Mouse (Mus musculus) sigmoid colon, adult 10 weeks (tissue): ENCODE measurements around the gene Kctd12b. TPM values are rescaled to one million over a fixed set of nuclear protein-coding genes. Genes with fewer than 3 reads are reported as not detected.

Experiments used
- polyA plus RNA-seq: library from polyadenylated mRNA; stranded (reverse); fragments of 350-450 nt; fragmentation: Illumina TruSeq; extraction: RNeasy Lipid Tissue Mini Kit (QIAGEN cat#74804); gene quantifications from one replicate; pipeline ENCODE4 v1.2.3, GENCODE M21; 2014; ENCODE audit warnings: low read depth, low replicate concordance

Kctd12b gene
- 20.2 TPM for polyA plus RNA-seq

GRCm38 (mm10) chrX:153695782-153696395 lies at the start of gene Kctd12b:
Gene Kctd12b, minus strand, starts transcription at chrX:153696391.

DNA sequence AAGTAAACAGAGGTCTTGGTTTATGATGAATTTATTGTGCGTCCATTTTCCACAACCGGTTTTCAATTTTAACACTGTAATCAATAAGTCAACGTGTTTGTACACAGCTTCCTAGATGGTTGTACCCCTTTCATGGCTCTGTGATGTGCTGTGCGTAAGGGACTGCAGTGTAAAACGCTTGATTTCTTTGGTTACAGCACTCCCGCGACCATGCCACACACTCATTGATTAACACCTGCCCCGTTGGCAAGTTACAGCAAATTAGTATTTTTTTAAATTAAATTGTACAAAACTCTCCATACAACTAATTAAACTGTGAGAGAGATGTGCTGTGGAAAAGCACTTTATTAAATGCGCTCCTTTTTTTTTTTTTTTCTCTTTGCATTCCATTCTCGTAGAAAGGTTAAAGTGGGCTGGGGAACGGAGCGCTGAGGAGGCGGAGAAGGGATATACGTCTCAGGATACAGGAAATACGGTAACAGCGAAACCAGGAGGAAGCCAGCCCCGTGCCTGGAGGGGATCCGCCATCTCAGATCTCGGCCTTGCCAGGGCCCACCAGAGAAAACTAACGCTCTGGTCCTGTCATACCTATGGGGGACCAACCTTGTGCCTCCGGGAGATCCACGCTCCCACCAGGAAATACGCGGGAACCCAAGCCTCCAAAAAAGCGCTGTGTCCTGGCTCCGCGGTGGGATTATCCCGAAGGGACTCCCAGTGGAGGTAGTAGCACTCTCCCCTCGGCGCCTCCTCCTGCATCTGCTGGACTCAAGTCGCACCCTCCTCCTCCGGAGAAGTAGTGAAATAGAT lies 27.1 kb upstream of the Kctd12b start, which contains the start of gene Nbdy:
Gene Nbdy (plus strand): TSS at position 481 of the 807 bp plus-strand sequence.

Other genes with a start within 250 kb of the Kctd12b start
- gene Ubqln2, start 198.2 kb downstream of the Kctd12b start, polyA plus RNA-seq: 38.7 TPM
- not detected for gene Cypt3, start 137.8 kb downstream of the Kctd12b start, polyA plus RNA-seq
- gene Nbdy, start 27.2 kb upstream of the Kctd12b start, polyA plus RNA-seq: 32.7 TPM
- gene Spin2c, start 135.8 kb upstream of the Kctd12b start, polyA plus RNA-seq: 2.5 TPM